Mouse (Mus musculus) T-helper 1 cell (primary cell): ENCODE data around the gene Usp19.

Experiments used
- in situ Hi-C: fragments of 300-600 bp; cut with MboI, MseI; formaldehyde crosslinking; loops from one replicate; pipeline ENCODE4 v1.15.1; 2025; ENCODE audit warnings: high pct_unique_total_duplicates

Usp19 gene

GRCm38 (mm10) chr9:108466219-108466618 is 24.2 kb upstream of the Usp19 start:
- in situ Hi-C loops = no loop called here

GRCm38 (mm10) chr9:108469430-108469829 is 21.0 kb upstream of the Usp19 start:
- in situ Hi-C loops = no loop called here

GRCm38 (mm10) chr9:108469845-108470244 is 20.6 kb upstream of the Usp19 start:
- in situ Hi-C loops = no loop called here

- in situ Hi-C loops = no loop called here
Measured at GRCm38 (mm10) chr9:108474528-108474927, 15.9 kb upstream of the Usp19 start.

GRCm38 (mm10) chr9:108478638-108479156 is 11.7 kb upstream of the Usp19 start:
- in situ Hi-C loops = no loop called here

- in situ Hi-C loops = no loop called here
Measured at GRCm38 (mm10) chr9:108479241-108479640, 11.2 kb upstream of the Usp19 start.

GRCm38 (mm10) chr9:108479721-108480351 is 10.6 kb upstream of the Usp19 start, which contains the start of gene Lamb2:
Gene Lamb2 (plus strand): TSS chr9:108479736.
- in situ Hi-C loops = loop anchor here (10.0 kb wide), 1 partner anchor 435 kb away; the partner anchor contains the start of gene Tmem89

- in situ Hi-C loops = loop anchor here (10.0 kb wide), 1 partner anchor 434 kb away; the partner anchor contains the start of gene Tmem89
Measured at GRCm38 (mm10) chr9:108480813-108481519, 9.4 kb upstream of the Usp19 start.

- in situ Hi-C loops = loop anchor here (10.0 kb wide), 1 partner anchor 433 kb away; the partner anchor contains the start of gene Tmem89
Measured at GRCm38 (mm10) chr9:108481520-108482210, 8.7 kb upstream of the Usp19 start.

GRCm38 (mm10) chr9:108483051-108483790 is 7.2 kb upstream of the Usp19 start:
- in situ Hi-C loops = loop anchor here (10.0 kb wide), 1 partner anchor 432 kb away; the partner anchor contains the start of gene Tmem89

GRCm38 (mm10) chr9:108484021-108484420 is 6.4 kb upstream of the Usp19 start:
- in situ Hi-C loops = loop anchor here (10.0 kb wide), 1 partner anchor 431 kb away; the partner anchor contains the start of gene Tmem89

- in situ Hi-C loops = loop anchor here (10.0 kb wide), 1 partner anchor 429 kb away; the partner anchor contains the start of gene Tmem89
Measured at GRCm38 (mm10) chr9:108485301-108485875, 5.0 kb upstream of the Usp19 start.

GRCm38 (mm10) chr9:108486973-108487530 is 3.4 kb upstream of the Usp19 start:
- in situ Hi-C loops = loop anchor here (10.0 kb wide), 1 partner anchor 428 kb away; the partner anchor contains the start of gene Tmem89

- in situ Hi-C loops = loop anchor here (10.0 kb wide), 1 partner anchor 426 kb away; the partner anchor contains the start of gene Tmem89
Measured at GRCm38 (mm10) chr9:108488403-108488802, 2.0 kb upstream of the Usp19 start.

GRCm38 (mm10) chr9:108489215-108489614 is 1.2 kb upstream of the Usp19 start:
- in situ Hi-C loops = loop anchor here (10.0 kb wide), 1 partner anchor 426 kb away; the partner anchor contains the start of gene Tmem89

- in situ Hi-C loops = loop anchor here (10.0 kb wide), 1 partner anchor 425 kb away; the partner anchor contains the start of gene Tmem89
Measured at GRCm38 (mm10) chr9:108489702-108490558, 472 bp upstream of the Usp19 start.

- in situ Hi-C loops = no loop called here
Measured at GRCm38 (mm10) chr9:108491286-108491580, 831 bp downstream of the Usp19 start.

- in situ Hi-C loops = no loop called here
Measured at GRCm38 (mm10) chr9:108492043-108492750, 1.8 kb downstream of the Usp19 start.

GRCm38 (mm10) chr9:108493246-108493645 is 2.8 kb downstream of the Usp19 start:
- in situ Hi-C loops = no loop called here
